Mouse (Mus musculus): ENCODE measurements around the gene Gm16253. TPM values are rescaled to one million over a fixed set of nuclear protein-coding genes. Genes with fewer than 3 reads are reported as not detected.

Gene Gm16253
- polyA plus RNA-seq, 1 experiment from 2014 or later: 0.46 TPM

- Histone ChIP-seq H3K27me3 (ENCODE audit: control insufficient read depth, insufficient read depth, low read length) (no peaks in the 10 kb centered on the region), H3K9me3 (ENCODE audit: control insufficient read depth, low read length) (no peaks in the 10 kb centered on the region), H3K4me3 (ENCODE audit: low read depth, low read length) (peak overlapping the region; percentile 75), H3K9ac (ENCODE audit: low read depth, low read length) (peak overlapping the region; percentile 23; the same call in 1 of the 2 replicates), H3K4me2 (replicated peaks; ENCODE audit: low read depth, low read length) (peak overlapping the region; percentile 65), H3K36me3 (ENCODE audit: control insufficient read depth, insufficient read depth, low read length) (no peaks in the 10 kb centered on the region), H3K27ac (ENCODE audit: low read depth, low read length) (no peak overlapping the region), H3K4me1 (replicated peaks; ENCODE audit: control insufficient read depth, insufficient read depth, low read length) (no peaks in the 10 kb centered on the region; the same call in 1 of the 2 replicates)
- 87% methylated on average over 23 of the region's 23 CpGs for WGBS
- no peak for DNase-seq (ENCODE audit: low spot score)
- no peak for ATAC-seq (ENCODE audit: low FRiP score)
Observed at GRCm38 (mm10) chr3:96559911-96560850, 16.6 kb upstream of the Gm16253 start.

DNA sequence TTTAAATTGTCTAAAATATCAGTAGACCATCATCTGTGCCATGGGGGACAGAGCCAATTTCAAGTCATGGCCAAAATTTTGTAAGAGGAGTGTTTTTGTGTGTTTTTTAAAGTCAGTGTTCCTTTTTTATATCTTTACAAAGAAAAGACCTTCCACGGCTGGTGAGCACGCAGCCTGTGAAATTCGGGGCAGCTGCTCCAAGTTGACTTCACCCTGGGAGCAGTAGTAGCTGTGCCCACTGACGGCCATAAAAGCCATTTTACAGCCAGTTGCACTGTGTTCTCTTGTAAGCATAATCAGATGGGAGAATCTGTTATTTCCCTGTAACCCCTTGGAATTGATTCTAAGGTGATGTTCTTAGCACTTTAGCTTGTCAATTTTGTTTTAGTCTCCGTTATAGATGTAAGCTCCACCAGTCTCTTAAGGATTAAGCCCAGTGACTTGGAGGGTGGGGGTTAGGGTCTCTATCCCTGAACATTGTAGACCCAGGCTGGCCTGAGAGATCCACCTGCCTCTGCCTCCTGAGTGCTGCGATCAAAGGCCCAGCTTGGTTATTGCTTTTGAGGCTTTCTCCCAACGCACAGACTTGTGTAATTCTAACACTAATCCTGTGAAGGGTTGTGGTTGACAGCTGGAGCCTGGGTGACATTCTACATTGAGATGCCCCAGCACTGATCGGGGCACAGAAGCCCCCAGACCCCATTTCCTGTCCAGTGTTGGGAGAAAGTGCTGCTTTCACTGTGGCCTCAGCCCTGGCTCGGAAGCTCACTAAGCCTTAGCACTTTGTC is 15.7 kb upstream of the Gm16253 start:
- DNase-seq (ENCODE audit: low spot score): no peak
- Histone ChIP-seq H3K4me2 (replicated peaks; ENCODE audit: low read depth, low read length) (no peak overlapping the region), H3K27me3 (ENCODE audit: control insufficient read depth, insufficient read depth, low read length) (no peaks in the 10 kb centered on the region), H3K27ac (ENCODE audit: low read depth, low read length) (0 out of 2 replicates have a peak overlapping the region, but pooled peaks have one; percentile 6), H3K9me3 (ENCODE audit: control insufficient read depth, low read length) (no peaks in the 10 kb centered on the region), H3K4me3 (ENCODE audit: low read depth, low read length) (no peak overlapping the region), H3K9ac (ENCODE audit: low read depth, low read length) (no peak overlapping the region), H3K4me1 (replicated peaks; ENCODE audit: control insufficient read depth, insufficient read depth, low read length) (no peaks in the 10 kb centered on the region; the same call in 1 of the 2 replicates), H3K36me3 (ENCODE audit: control insufficient read depth, insufficient read depth, low read length) (no peaks in the 10 kb centered on the region)
- 91% methylated on average over 9 of the region's 9 CpGs for WGBS
- no peak for ATAC-seq (ENCODE audit: low FRiP score)

- DNase-seq (ENCODE audit: low spot score): no peak
- no peak for ATAC-seq (ENCODE audit: low FRiP score)
- 64% methylated on average over 10 of the region's 10 CpGs for WGBS
Observed at GRCm38 (mm10) chr3:96561946-96562681, 14.7 kb upstream of the Gm16253 start.

GRCm38 (mm10) chr3:96563267-96563666 is 13.5 kb upstream of the Gm16253 start:
- Histone ChIP-seq H3K36me3 (ENCODE audit: control insufficient read depth, insufficient read depth, low read length) (no peaks in the 10 kb centered on the region), H3K4me2 (replicated peaks; ENCODE audit: low read depth, low read length) (no peak overlapping the region), H3K4me3 (ENCODE audit: low read depth, low read length) (no peak overlapping the region), H3K9ac (ENCODE audit: low read depth, low read length) (no peak overlapping the region), H3K27ac (ENCODE audit: low read depth, low read length) (no peak overlapping the region), H3K4me1 (replicated peaks; ENCODE audit: control insufficient read depth, insufficient read depth, low read length) (no peaks in the 10 kb centered on the region; the same call in 1 of the 2 replicates), H3K27me3 (ENCODE audit: control insufficient read depth, insufficient read depth, low read length) (no peaks in the 10 kb centered on the region), H3K9me3 (ENCODE audit: control insufficient read depth, low read length) (no peaks in the 10 kb centered on the region)
- 96% methylated on average over 8 of the region's 8 CpGs for WGBS
- DNase-seq (ENCODE audit: low spot score) (no peak), ATAC-seq (ENCODE audit: low FRiP score) (no peak)

More at GRCm38 (mm10) chr3:96561946-96562681, 14.7 kb upstream of the Gm16253 start:
- H3K9ac ChIP-seq (ENCODE audit: low read depth, low read length): no peak overlapping the region
- no peaks in the 10 kb centered on the region for H3K9me3 ChIP-seq (ENCODE audit: control insufficient read depth, low read length)
- H3K4me3 ChIP-seq (ENCODE audit: low read depth, low read length): no peak overlapping the region
- H3K27ac ChIP-seq (ENCODE audit: low read depth, low read length): 0 out of 2 replicates have a peak overlapping the region, but pooled peaks have one; percentile 6
- no peaks in the 10 kb centered on the region; the same call in 1 of the 2 replicates for H3K4me1 ChIP-seq (replicated peaks; ENCODE audit: control insufficient read depth, insufficient read depth, low read length)
- H3K36me3 ChIP-seq (ENCODE audit: control insufficient read depth, insufficient read depth, low read length): no peaks in the 10 kb centered on the region
- no peaks in the 10 kb centered on the region for H3K27me3 ChIP-seq (ENCODE audit: control insufficient read depth, insufficient read depth, low read length)
- H3K4me2 ChIP-seq (replicated peaks; ENCODE audit: low read depth, low read length): no peak overlapping the region

GRCm38 (mm10) chr3:96563911-96564632 is 12.7 kb upstream of the Gm16253 start:
- H3K4me3 ChIP-seq (ENCODE audit: low read depth, low read length): no peak overlapping the region
- H3K27ac ChIP-seq (ENCODE audit: low read depth, low read length): peak overlapping the region; percentile 24; the same call in 1 of the 2 replicates
- H3K9ac ChIP-seq (ENCODE audit: low read depth, low read length): no peak overlapping the region
- H3K4me2 ChIP-seq (replicated peaks; ENCODE audit: low read depth, low read length): no peak overlapping the region
- DNase-seq (ENCODE audit: low spot score): no peak
- H3K9me3 ChIP-seq (ENCODE audit: control insufficient read depth, low read length): no peaks in the 10 kb centered on the region
- 71% methylated on average over 10 of the region's 10 CpGs for WGBS
- H3K36me3 ChIP-seq (ENCODE audit: control insufficient read depth, insufficient read depth, low read length): no peaks in the 10 kb centered on the region
- H3K4me1 ChIP-seq (replicated peaks; ENCODE audit: control insufficient read depth, insufficient read depth, low read length): no peaks in the 10 kb centered on the region; the same call in 1 of the 2 replicates
- ATAC-seq (ENCODE audit: low FRiP score): no peak
- H3K27me3 ChIP-seq (ENCODE audit: control insufficient read depth, insufficient read depth, low read length): no peaks in the 10 kb centered on the region

DNA sequence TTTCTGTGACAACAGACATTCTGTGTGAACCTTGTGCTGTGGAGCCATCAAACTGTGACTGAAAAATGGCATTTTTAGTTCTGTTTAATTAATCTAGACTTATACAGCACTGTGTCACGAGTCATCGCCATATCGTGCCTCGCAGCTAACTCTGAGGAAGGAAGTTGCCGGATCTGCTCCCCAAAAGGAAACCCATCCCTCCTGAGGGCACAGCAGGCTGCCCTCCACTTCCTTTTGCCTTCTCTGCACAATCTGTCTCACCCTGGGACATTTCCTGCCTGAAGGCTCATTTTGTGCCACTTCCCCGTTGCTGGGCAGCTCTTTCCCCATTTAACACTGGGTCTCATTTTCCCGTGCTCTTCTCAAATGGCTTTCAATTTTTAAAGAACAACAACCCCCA is 12.2 kb upstream of the Gm16253 start:
- H3K27me3 ChIP-seq (ENCODE audit: control insufficient read depth, insufficient read depth, low read length): no peaks in the 10 kb centered on the region
- ATAC-seq (ENCODE audit: low FRiP score): no peak
- no peaks in the 10 kb centered on the region; the same call in 1 of the 2 replicates for H3K4me1 ChIP-seq (replicated peaks; ENCODE audit: control insufficient read depth, insufficient read depth, low read length)
- H3K27ac ChIP-seq (ENCODE audit: low read depth, low read length): peak overlapping the region; percentile 24; the same call in 1 of the 2 replicates
- H3K36me3 ChIP-seq (ENCODE audit: control insufficient read depth, insufficient read depth, low read length): no peaks in the 10 kb centered on the region
- H3K9me3 ChIP-seq (ENCODE audit: control insufficient read depth, low read length): no peaks in the 10 kb centered on the region
- WGBS: 58% methylated on average over 7 of the region's 7 CpGs
- H3K4me3 ChIP-seq (ENCODE audit: low read depth, low read length): no peak overlapping the region
- no peak overlapping the region for H3K9ac ChIP-seq (ENCODE audit: low read depth, low read length)
- DNase-seq (ENCODE audit: low spot score): no peak
- no peak overlapping the region for H3K4me2 ChIP-seq (replicated peaks; ENCODE audit: low read depth, low read length)

GRCm38 (mm10) chr3:96565105-96565504 is 11.7 kb upstream of the Gm16253 start:
- no peak for ATAC-seq (ENCODE audit: low FRiP score)
- Histone ChIP-seq H3K9ac (ENCODE audit: low read depth, low read length) (no peak overlapping the region), H3K27me3 (ENCODE audit: control insufficient read depth, insufficient read depth, low read length) (no peaks in the 10 kb centered on the region), H3K9me3 (ENCODE audit: control insufficient read depth, low read length) (no peaks in the 10 kb centered on the region), H3K4me3 (ENCODE audit: low read depth, low read length) (no peak overlapping the region), H3K36me3 (ENCODE audit: control insufficient read depth, insufficient read depth, low read length) (no peaks in the 10 kb centered on the region), H3K4me2 (replicated peaks; ENCODE audit: low read depth, low read length) (no peak overlapping the region), H3K4me1 (replicated peaks; ENCODE audit: control insufficient read depth, insufficient read depth, low read length) (no peaks in the 10 kb centered on the region; the same call in 1 of the 2 replicates), H3K27ac (ENCODE audit: low read depth, low read length) (no peak overlapping the region)
- DNase-seq (ENCODE audit: low spot score): no peak
- WGBS: 94% methylated on average over 2 of the region's 3 CpGs

All from hindbrain, embryonic 11.5 days (tissue).